Mouse (Mus musculus) liver, embryonic 16.5 days (tissue): ENCODE data around the gene Ube2d2b. TPM values are rescaled to one million over a fixed set of nuclear protein-coding genes. Genes with fewer than 3 reads are reported as not detected.

Experiments used
- ATAC-seq: fragments of 200-750 bp; cut with Nextera tagmentation; 2 replicates; pipeline ENCODE4 v1.8.0; 2017; ENCODE audit warnings: low read depth, mild to moderate bottlenecking, moderate number of reproducible peaks, moderate library complexity
- H3K27ac ChIP-seq: fragments of 300-500 bp; sonication (generic); 2 replicates; pipeline ENCODE4 v1.5.1; 2014; ENCODE audit warnings: mild to moderate bottlenecking, low read length
- H3K27me3 ChIP-seq: fragments of 300-500 bp; sonication (generic); 2 replicates; pipeline ENCODE4 v1.6.1; 2014; ENCODE audit warnings: low read depth, low read length, mixed read lengths; ENCODE audit not compliant: control insufficient read depth, insufficient read depth
- H3K36me3 ChIP-seq: fragments of 300-500 bp; sonication (generic); 2 replicates; pipeline ENCODE4 v1.6.1; 2014; ENCODE audit warnings: mild to moderate bottlenecking; ENCODE audit not compliant: control insufficient read depth, insufficient read depth
- H3K4me1 ChIP-seq: fragments of 300-500 bp; sonication (generic); 2 replicates; pipeline ENCODE4 v1.6.1; 2014; ENCODE audit warnings: low read depth, low read length, mixed read lengths; ENCODE audit not compliant: control insufficient read depth
- H3K4me2 ChIP-seq: fragments of 300-500 bp; sonication (generic); 2 replicates; pipeline ENCODE4 v1.6.1; 2014; ENCODE audit warnings: low read depth, low read length, mixed read lengths
- H3K4me3 ChIP-seq: fragments of 300-500 bp; sonication (generic); 2 replicates; pipeline ENCODE4 v1.5.1; 2014; ENCODE audit warnings: low read depth, mild to moderate bottlenecking, low read length
- H3K9ac ChIP-seq: fragments of 300-500 bp; sonication (generic); 2 replicates; pipeline ENCODE4 v1.6.1; 2014; ENCODE audit warnings: low read depth, low read length
- H3K9me3 ChIP-seq: fragments of 300-500 bp; sonication (generic); replicated peaks from 2 replicates; pipeline ENCODE4 v1.6.1; 2016; ENCODE audit warnings: low read length; ENCODE audit not compliant: control insufficient read depth
- WGBS: fragments of 180-500 bp; shearing (Covaris S2); extraction: QIAGEN DNeasy Blood & Tissue Kit; methylation state at CpG from one replicate; pipeline ENCODE4 v1.1.7; 2014; ENCODE audit not compliant: insufficient replicate concordance; 5-methylcytosine and 5-hydroxymethylcytosine counted together
- polyA plus RNA-seq: library from polyadenylated mRNA; unstranded; fragments of >200 nt; fragmentation: Nextera tagmentation; extraction: Ambion mirVana; gene quantifications from 2 replicates; pipeline ENCODE4 v1.2.1, GENCODE M21; 2015

Ube2d2b gene
- polyA plus RNA-seq, result 0.33 and 0.40 TPM in 2 replicates

DNA sequence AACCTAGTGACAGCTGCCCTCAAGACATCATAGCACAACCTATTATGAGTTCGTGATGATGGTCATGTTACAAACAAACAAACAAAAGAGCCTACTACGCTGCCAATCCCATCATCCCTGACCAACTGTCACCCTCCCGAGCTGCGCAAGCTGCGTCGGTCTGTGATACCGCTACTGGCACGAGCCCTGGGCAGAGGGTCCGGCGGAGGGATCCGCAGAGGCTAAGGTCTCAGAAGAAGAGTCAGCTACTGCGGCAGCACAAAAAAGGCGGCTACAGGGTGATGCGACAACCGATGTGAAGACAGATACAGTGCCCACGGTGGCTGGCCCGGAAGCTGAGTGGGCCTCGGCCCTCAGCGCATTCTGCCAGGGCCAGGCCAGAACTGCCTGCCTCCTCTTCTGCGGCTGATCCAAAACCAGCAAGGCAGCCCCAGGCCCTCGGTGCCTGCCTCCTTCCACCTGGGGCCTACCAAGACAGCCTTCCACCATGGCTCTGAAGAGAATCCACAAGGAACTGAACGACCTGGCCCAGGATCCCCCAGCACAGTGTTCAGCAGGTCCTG, at the start of gene Ube2d2b:
Gene Ube2d2b (plus strand): TSS at position 102 of the 563 bp plus-strand sequence.
- H3K27ac ChIP-seq, result no peak within 1 kb of the TSS
- no peak for ATAC-seq
- H3K4me2 ChIP-seq, result no peak within 1 kb of the TSS
- no peaks in the 10 kb centered on the region for H3K27me3 ChIP-seq
- H3K9ac ChIP-seq, result no peak within 1 kb of the TSS
- 94% methylated on average over 22 of the region's 22 CpGs for WGBS
- H3K4me1 ChIP-seq, result peaks cover 4% of the 10 kb centered on the region
- peaks cover 12% of the 10 kb centered on the region for H3K36me3 ChIP-seq
- H3K9me3 ChIP-seq, result no peaks in the 10 kb centered on the region
- H3K4me3 ChIP-seq, result no peak within 1 kb of the TSS

DNA sequence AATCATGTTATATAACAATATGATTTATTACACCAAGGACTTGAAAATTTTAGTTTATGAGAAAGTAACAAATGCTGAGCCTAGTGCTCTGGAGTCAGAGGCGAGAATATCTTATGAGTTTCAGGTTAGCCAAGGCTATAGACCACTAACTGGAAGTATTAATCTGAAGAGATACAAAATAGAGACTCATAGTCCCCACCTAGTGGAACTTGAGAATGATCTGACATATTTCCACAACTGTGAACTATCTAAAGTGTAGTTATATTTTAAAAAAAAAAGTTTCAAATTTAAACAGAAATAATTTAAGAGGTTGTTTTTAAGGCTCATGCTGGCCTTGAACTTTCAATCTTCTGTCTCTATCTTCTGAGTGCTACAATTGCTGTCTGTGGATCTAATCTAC, 47.5 kb upstream of the Ube2d2b start:
- no peaks in the 10 kb centered on the region for H3K9me3 ChIP-seq
- no peak overlapping the region for H3K27ac ChIP-seq
- H3K36me3 ChIP-seq, result peaks cover 31% of the 10 kb centered on the region
- WGBS, result 92% methylated on average over 1 of the region's 1 CpGs
- H3K4me2 ChIP-seq, result no peak overlapping the region
- no peaks in the 10 kb centered on the region for H3K4me1 ChIP-seq
- H3K4me3 ChIP-seq, result no peak overlapping the region
- no peaks in the 10 kb centered on the region for H3K27me3 ChIP-seq
- ATAC-seq, result no peak
- H3K9ac ChIP-seq, result no peak overlapping the region

- no peak overlapping the region for H3K27ac ChIP-seq
- H3K4me3 ChIP-seq, result no peak overlapping the region
- H3K9ac ChIP-seq, result no peak overlapping the region
- 59% methylated on average over 7 of the region's 7 CpGs for WGBS
- H3K4me1 ChIP-seq, result no peaks in the 10 kb centered on the region
- H3K9me3 ChIP-seq, result no peaks in the 10 kb centered on the region
- H3K36me3 ChIP-seq, result peaks cover 41% of the 10 kb centered on the region
- no peak overlapping the region for H3K4me2 ChIP-seq
- no peaks in the 10 kb centered on the region for H3K27me3 ChIP-seq
- ATAC-seq, result no peak
Measured at GRCm38 (mm10) chr5:107787682-107788443, 42.0 kb upstream of the Ube2d2b start.

DNA sequence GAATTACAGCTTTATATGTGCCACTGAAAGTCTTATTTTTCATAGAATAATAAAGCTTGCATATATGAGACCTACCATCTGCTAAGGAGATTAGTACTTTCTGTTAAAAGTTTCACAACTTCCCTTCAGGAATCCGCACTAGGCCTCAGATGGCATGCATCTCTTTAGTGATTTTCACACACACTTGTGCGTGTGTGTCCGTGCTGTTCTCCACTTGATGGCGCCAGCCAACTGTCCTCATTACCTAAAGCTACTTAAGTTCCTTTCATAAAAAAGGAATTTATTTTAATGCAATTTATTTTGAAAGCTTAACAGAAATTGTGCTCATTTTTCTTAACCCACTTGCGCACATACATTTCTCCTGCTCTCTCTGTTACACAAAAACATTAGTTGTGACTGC, 40.4 kb upstream of the Ube2d2b start:
- Histone ChIP-seq H3K4me2 (no peak overlapping the region), H3K36me3 (peaks cover 43% of the 10 kb centered on the region), H3K9ac (no peak overlapping the region), H3K4me3 (no peak overlapping the region), H3K9me3 (no peaks in the 10 kb centered on the region), H3K27ac (no peak overlapping the region), H3K4me1 (no peaks in the 10 kb centered on the region; the same call in 1 of the 2 replicates), H3K27me3 (no peaks in the 10 kb centered on the region)
- WGBS, result 74% methylated on average over 5 of the region's 5 CpGs
- no peak for ATAC-seq

- no peak overlapping the region for H3K4me2 ChIP-seq
- no peaks in the 10 kb centered on the region; the same call in 1 of the 2 replicates for H3K4me1 ChIP-seq
- 52% methylated on average over 2 of the region's 2 CpGs for WGBS
- no peaks in the 10 kb centered on the region for H3K27me3 ChIP-seq
- no peak overlapping the region for H3K9ac ChIP-seq
- H3K9me3 ChIP-seq, result no peaks in the 10 kb centered on the region
- no peak overlapping the region for H3K4me3 ChIP-seq
- no peak overlapping the region for H3K27ac ChIP-seq
- H3K36me3 ChIP-seq, result peaks cover 46% of the 10 kb centered on the region
- ATAC-seq, result peak; percentile 63; the same call in 1 of the 2 replicates
Measured at GRCm38 (mm10) chr5:107791966-107792365, 37.9 kb upstream of the Ube2d2b start.

DNA sequence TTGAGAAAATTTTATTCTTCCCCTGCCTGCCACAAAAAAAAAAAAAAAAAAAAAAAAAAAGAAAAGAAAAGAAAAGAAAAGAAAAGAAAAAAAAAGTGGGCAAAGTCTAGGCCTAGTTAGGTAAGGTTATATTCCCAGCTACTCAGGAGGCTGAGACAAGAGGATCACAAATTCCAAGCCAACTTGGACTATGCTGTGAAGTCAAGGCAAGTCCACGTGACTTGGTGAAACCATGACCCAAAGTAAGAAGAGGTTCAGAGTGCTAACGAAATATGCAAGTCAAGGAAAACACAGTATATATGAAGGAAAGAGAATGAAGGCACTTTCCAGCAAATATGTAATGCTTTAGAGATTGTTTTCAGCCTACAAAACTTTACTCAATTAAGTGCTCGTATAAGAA, 37.4 kb upstream of the Ube2d2b start:
- Histone ChIP-seq H3K4me3 (no peak overlapping the region), H3K4me1 (no peaks in the 10 kb centered on the region; the same call in 1 of the 2 replicates), H3K4me2 (no peak overlapping the region), H3K27ac (no peak overlapping the region), H3K9ac (no peak overlapping the region), H3K27me3 (no peaks in the 10 kb centered on the region), H3K36me3 (peaks cover 45% of the 10 kb centered on the region), H3K9me3 (no peaks in the 10 kb centered on the region)
- ATAC-seq, result no peak
- WGBS, result 86% methylated on average over 3 of the region's 3 CpGs

DNA sequence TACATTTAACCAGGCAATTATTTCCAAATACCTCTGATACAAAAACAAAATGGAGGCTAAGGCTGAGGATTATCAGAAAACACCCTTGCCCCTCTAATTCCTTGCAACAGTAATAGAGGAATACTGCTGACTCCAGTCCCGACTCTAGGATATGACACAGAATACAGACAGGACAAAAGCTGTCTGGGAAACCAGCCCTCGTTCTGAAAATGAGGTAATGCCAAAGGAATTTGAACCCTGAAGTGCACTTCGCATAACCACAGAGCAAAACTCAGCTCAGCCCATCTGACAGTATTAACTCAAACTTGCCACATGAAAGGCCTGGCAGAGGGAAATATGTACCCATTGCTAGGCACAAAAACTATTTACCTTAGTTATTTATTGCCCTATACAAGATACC, 36.6 kb upstream of the Ube2d2b start:
- Histone ChIP-seq H3K36me3 (peaks cover 43% of the 10 kb centered on the region), H3K4me1 (no peaks in the 10 kb centered on the region; the same call in 1 of the 2 replicates), H3K9ac (no peak overlapping the region), H3K27ac (no peak overlapping the region), H3K27me3 (no peaks in the 10 kb centered on the region), H3K4me3 (no peak overlapping the region), H3K9me3 (no peaks in the 10 kb centered on the region), H3K4me2 (no peak overlapping the region)
- 56% methylated on average over 3 of the region's 3 CpGs for WGBS
- ATAC-seq, result peak; percentile 16; the same call in 1 of the 2 replicates

- WGBS, result 29% methylated on average over 2 of the region's 2 CpGs
- no peaks in the 10 kb centered on the region for H3K9me3 ChIP-seq
- no peak overlapping the region for H3K4me3 ChIP-seq
- no peak overlapping the region for H3K27ac ChIP-seq
- H3K9ac ChIP-seq, result no peak overlapping the region
- no peak for ATAC-seq
- no peaks in the 10 kb centered on the region; the same call in 1 of the 2 replicates for H3K4me1 ChIP-seq
- peaks cover 42% of the 10 kb centered on the region for H3K36me3 ChIP-seq
- H3K27me3 ChIP-seq, result no peaks in the 10 kb centered on the region
- H3K4me2 ChIP-seq, result no peak overlapping the region
Measured at GRCm38 (mm10) chr5:107793927-107794326, 36.0 kb upstream of the Ube2d2b start.

DNA sequence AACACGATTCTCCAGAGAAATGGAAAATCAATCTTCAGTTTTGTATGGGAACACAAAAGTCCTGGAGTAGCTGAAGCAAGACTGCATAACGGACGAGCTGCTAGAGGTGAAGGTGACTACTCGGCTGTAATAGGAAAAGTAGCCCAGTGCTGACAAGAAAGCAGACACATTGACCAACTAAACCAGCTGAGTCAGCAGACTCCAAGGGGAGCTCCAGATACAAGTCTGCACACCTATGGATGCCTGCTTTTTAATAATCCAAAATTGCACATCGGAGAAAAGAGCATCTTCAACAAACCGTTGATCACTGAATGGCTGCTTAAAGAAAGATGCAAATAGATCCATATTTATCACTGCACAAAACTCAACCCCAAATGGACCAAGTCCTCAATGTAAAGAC, 31.6 kb upstream of the Ube2d2b start:
- Histone ChIP-seq H3K9me3 (no peaks in the 10 kb centered on the region), H3K9ac (no peak overlapping the region), H3K27ac (no peak overlapping the region), H3K4me2 (no peak overlapping the region), H3K4me3 (no peak overlapping the region), H3K36me3 (peaks cover 31% of the 10 kb centered on the region), H3K4me1 (no peaks in the 10 kb centered on the region; the same call in 1 of the 2 replicates), H3K27me3 (no peaks in the 10 kb centered on the region)
- ATAC-seq, result no peak
- 88% methylated on average over 6 of the region's 6 CpGs for WGBS
